Mouse (Mus musculus) frontal cortex, postnatal 25 days (tissue): ENCODE data around the gene Ckb.
"Not testable (repeated sequence)": the region's sequence is repeated elsewhere in the genome, so short reads cannot be mapped to it uniquely, and the experiment has no call there.

Source experiments
- DNase-seq, 2 experiments: peaks; one replicate each; pipeline ENCODE4 v3.0.0; 2022; ENCODE audit warnings: low spot score in 2 of 2

Ckb gene

DNA sequence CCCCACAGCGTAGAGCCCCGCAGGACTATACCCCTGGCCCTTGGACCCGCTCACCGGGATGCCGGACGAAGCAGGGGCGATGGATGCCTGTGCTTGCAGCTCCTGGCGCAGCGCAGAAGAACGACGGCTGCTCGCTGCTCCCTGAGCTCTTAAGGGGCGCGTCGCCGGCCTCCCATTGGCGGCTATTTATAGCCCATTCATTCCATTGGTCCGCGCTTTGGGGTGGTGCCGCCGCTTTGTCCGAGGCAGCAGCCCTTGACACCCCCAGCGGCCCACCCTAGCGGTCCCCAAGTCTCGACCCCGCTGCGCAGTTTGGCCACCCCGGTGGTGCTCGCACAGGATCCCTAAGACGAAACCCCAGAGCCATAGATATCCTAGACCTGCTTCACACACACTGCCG, at the start of gene Ckb:
Gene Ckb, minus strand, starts transcription at position 163 of the 400 bp plus-strand sequence.
- peak; percentile 89 to 90 for DNase-seq

GRCm38 (mm10) chr12:111720222-111720621, 48.1 kb upstream of the Ckb start:
- DNase-seq, result no peak

DNA sequence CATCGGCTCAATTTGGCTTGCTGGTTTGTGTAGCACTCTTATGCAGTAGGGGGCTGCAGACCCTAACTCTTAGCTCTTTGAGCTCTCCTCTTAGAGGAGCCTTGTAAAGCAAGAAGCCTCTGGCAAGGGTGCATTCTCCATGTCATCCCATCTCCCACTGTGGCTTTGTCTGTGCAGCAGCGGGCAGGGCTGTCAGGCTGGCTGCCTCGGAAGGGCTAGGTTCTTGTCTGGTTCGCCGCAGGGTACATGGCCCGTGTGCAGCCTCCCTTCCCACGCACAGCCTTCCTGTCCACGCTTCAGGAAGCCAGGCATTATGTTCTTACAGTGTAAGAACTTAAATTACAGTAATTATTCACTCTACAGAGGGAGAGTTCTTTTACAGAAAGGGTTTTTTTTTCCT, 46.5 kb upstream of the Ckb start:
- no peak for DNase-seq

DNA sequence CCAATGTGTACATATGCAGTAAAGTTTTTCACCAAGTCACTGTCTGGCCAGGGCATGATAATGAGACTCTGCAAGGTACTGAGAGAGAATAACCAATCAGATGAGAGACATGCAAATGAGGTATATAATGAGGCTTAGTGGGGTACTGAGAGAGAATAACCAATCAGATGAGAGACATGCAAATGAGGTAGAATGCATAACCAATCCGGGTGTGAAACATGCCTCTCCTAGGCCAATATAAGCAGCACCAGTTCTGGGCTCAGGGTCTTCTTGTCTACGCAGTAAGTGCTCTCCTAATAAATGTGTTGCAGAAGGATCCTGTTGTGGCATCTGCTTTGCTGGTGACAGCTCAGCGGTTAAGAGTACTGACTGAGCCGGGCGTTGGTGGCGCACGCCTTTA, 44.4 kb upstream of the Ckb start:
- DNase-seq, result no peak

DNA sequence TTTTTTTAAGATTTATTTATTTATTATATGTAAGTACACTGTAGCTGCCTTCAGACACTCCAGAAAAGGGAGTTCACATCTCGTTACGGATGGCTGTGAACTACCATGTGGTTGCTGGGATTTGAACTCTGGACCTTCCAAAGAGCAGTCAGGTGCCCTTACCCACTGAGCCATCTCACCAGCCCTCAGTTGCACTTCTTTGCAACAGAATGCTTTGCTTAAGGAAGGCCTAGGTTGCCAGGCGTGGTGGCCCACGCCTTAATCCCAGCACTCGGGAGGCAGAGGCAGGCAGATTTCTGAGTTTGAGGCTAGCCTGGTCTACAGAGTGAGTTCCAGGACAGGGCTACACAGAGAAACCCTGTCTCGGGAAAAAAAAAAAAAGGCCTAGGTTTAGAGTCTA, 41.7 kb upstream of the Ckb start:
- DNase-seq, result not testable (repeated sequence)

DNA sequence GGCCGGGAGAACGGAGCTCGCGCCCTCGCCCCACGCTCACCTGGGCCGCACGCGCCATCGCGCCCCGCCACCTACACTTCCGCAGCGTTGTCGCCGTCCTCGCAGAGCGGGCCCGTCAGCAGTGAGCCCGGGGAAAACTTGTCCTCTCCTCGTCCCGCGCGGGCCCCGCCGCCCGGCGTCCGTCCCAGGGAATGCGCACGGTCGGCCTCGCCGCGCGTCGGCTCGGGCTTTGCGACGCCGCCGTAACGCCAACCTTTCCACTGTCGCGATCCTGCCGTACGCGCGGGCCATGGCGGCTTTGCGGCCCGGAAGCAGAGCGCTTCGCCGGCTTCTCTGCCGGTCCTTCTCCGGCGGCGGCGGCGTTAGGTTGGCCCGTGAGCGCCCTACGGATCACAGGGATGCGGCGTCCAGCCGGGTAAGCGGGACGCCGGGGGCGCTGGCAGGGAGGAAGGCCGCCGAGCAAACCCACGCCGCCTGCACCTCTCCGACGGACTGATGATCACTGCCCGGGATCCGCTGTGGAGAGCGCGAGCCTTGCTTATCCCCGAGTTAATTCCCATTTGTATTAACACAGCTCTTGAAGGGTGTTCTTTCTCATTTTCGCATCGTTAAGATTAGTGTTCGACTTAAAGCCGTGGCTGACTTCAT, 41.0 kb upstream of the Ckb start, which contains the start of the genes Bag5 and Apopt1:
Gene Bag5, minus strand, starts transcription at position 254 of the 648 bp plus-strand sequence.
Gene Apopt1, plus strand, starts transcription at position 258 of the 648 bp plus-strand sequence.
- DNase-seq, result peak; percentile 83 to 87

GRCm38 (mm10) chr12:111712476-111712875, 40.3 kb upstream of the Ckb start:
- no peak for DNase-seq

GRCm38 (mm10) chr12:111710091-111710490, 38.0 kb upstream of the Ckb start:
- no peak for DNase-seq

DNA sequence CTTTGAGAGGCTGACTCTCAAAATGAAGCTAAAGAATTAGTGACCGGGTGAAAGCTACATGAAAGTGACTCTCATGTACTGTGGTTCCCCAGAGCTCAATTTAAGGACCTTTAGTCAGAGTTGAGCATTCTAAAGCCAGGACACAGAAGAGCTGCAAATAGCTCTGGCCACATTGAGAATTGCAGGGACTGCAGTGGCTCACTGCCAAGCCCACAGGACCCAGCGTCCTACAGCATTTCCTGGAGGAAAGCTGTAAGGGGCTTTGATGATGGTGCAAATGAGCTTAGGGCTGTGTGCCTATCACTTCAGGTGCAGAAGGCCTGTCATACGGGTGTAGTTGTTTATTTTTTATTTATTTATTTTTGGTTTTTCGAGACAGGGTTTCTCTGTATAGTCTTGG, 36.0 kb upstream of the Ckb start:
- DNase-seq, result no peak

DNA sequence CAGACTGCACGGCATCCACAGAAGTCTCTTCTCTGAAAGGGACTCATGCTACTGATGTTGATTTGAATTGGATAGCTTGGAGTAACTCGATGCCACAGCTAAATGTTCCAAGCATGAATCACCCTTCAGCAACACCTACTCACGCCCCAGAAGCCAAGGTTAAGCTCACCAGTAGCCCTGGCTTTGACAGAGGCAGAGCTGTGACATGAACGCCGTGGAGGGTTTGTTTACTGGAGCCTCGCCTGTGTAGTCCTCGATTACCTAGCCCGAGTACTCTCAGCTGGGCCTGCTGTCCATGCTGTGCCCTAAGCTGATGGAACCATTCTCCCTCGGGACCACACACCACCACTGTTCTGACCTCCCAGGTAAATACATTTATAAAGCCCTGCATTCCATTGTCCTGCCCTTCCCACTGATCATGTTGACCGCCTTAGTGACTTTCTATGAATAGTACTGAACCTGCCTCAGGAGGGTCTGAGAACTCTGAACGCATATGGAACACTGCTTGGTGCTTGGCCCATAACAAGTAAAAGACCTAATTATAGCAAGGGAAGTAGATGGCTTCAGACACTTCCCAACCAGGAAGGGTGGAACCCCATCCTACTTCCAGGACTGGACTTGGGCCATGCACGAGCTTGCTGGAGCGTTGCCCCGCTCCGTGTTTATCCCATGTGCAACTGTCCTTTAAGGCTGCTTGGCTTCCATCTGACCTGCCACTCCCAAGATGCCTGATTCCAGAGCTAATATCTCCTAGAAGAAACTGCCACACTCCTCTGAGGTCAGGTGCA, 33.2 kb upstream of the Ckb start:
- DNase-seq, result no peak

DNA sequence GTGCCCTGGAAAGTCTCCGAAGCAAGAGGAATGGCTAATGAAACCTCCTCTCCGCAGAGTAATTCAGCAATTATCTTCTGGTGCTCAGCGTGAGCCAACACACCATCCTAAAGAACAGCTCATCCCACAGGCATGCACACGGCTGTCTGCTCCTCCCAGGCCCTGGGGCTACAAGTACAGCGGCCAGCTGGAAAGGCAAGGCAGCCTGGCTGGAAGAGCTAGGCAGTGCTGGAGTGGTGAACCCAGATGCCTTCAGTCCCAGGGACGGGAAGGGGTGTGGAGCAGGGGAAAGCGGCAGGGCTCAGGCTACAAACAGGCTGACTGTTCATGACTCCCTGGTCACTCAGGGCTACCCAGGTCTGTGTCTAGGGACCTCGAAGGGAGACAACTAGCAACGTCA, 32.5 kb upstream of the Ckb start:
- no peak for DNase-seq

DNA sequence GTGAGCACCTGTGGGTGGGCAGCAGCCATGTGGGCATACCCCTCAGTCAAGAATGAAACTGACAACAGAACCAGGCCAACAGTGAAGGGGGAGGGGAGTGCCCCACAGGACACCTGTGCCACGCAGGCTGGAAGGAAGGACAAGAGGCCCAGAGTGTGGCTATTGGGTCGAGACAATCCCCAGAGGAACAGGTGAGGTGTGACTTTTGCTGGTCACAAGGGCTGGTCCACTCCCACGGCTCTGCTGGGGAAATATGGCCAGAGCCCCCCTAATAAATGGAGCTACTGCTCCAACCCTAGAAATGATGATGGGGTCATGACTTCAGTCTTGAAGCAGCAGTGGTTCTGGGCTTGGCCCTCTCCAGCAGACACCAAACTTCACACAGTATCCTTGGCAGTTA, 31.2 kb upstream of the Ckb start:
- DNase-seq, result no peak

- no peak for DNase-seq
Measured at GRCm38 (mm10) chr12:111700920-111701458, 28.9 kb upstream of the Ckb start.

DNA sequence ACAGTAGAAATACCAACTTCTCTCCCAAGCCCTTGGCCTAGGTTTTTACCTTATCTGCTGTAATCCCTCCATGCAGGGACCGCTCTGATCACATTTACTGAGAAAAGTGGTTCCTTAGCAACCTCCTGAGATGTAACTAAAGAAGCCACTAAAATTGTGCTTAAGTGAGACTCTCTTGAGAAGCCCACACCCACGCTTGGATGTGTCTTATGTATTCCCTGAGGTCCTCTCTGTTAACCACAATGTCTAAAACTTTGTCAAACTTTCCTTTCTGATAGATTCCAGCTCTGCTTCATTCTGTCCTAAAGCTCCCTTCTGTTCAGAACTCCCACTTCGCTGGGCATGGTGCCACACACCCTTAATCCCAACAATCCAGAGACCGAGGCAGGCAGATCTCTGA, 27.4 kb upstream of the Ckb start:
- DNase-seq, result no peak

GRCm38 (mm10) chr12:111698346-111698913, 26.3 kb upstream of the Ckb start:
- DNase-seq, result no peak

DNA sequence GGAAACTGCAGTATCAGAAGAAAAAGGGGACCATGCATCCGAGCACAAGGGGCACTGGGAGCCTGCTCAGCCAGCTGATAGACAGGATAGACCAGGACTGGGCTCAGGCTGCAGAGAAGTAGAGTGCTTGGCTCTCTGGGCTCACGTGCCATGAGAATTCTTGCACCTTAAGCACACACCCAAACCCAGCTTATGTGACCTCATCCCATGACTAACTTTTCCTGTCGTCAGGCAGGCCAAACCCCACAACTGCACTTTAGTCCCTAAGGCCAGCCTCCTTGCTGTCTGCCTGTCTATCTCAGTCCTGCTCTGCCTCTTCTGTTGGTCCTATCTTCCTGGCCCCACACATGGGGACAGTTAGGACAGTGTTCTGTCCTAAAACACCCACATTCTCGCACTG, 25.6 kb upstream of the Ckb start:
- no peak for DNase-seq

DNA sequence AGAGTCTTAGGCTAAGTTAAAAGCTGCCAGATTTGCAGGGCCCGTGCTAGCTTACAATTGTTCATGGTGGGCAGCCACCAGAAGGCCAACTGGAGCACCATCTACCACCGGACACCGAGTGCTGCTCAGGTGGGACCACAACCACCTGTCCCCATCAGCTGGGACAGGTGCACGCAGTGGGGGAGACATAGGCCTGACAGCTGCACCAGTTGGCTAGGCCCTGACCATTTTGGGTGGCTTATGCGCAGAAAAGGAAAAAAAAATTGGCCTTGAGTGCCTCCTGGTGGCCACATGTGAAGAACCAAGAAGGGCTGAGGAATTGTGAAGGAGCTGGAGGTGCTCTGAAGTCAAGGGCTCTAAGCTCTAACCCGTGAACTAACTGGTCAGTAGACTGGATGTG, 24.1 kb upstream of the Ckb start:
- peak; percentile 59 to 71 for DNase-seq

DNA sequence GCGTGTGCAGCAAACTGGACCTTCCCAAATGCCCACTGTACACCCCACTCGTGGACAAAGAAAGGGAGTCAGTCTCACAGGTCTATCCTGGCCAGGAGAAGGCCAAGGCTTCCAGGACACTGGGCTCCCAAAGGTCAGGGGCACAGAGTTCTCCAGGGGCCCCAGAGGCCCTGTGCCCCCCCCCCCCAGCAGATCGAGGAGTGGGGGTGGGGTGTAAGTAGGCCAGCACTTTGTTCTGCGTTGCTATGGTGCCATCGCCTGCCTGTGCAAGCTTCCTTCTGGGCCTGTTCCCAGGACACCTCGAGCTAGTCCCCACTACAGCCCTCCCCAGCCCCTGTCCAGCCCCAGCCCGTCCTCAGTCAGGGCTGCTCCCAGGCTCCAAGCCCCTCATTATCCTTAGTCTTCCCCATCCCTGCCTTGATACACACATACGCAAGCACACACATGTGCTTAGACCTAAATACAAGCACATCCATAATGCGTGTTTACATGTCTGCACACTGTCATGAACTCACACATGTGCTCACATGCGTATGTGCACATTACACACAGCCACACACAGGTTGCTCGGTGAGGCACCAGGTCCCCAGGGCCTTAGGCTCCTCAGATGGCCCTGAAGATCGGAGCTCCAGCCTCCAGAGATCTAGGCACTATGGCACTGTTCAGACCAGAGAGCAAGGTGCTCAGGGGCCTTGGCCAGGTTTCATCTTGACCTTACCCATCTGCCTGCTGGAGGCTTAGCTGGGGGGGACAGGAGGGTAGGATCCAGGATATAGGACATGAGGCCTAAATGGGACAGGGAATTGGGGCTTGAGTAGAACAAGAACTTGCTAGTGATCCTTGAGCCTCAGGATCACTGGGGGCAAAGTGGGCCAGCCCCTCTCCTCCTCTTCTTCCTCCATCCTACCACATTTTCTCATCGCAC, 23.0 kb upstream of the Ckb start:
- no peak for DNase-seq

DNA sequence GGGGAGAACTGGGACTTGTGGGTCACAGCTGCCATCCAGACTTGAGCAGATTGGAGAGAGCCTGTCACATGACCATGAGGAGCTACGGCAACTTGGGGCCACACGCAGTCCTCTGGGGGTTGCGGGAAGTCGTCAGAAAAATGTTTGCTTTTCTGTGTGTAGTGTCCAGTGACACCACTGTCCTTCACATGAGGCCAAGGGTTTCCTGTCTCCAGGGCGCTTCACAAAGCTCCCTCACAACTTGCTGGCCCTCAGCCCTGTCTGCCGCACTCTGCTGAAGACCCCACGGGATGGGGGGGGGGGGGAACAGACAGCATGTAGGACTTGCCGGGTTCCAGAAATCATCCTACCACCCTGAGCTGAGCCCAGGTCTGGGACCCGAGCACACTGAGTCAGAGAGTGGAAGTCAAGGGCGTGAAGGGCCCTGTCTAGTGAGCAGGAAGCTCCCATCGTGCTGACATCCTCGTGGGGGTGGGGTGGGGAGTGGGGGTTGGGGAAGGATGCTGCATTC, 22.2 kb upstream of the Ckb start:
- no peak for DNase-seq

- DNase-seq, result peak in 1 of 2 experiments; percentile 61
Measured at GRCm38 (mm10) chr12:111693341-111694270, 21.5 kb upstream of the Ckb start.
